Mouse (Mus musculus): ENCODE data around the gene Olfr441.
"Not testable (repeated sequence)": the region's sequence is repeated elsewhere in the genome, so short reads cannot be mapped to it uniquely, and the experiment has no call there.

Gene Olfr441

GRCm38 (mm10) chr6:43106069-43106468 lies at the start of gene Olfr441:
Gene Olfr441, plus strand, starts transcription at chr6:43106369.
- DNase-seq (ENCODE audit: low spot score in 2 of 2) = not testable (repeated sequence)

GRCm38 (mm10) chr6:43078750-43079149 lies 27.4 kb upstream of the Olfr441 start:
- DNase-seq (ENCODE audit: low spot score in 2 of 2) = no peak

- not testable (repeated sequence) for DNase-seq (ENCODE audit: low spot score in 2 of 2)
These were observed 24.8 kb upstream of the Olfr441 start for GRCm38 (mm10) chr6:43081405-43081804.

GRCm38 (mm10) chr6:43146267-43146666 lies 40.1 kb downstream of the Olfr441 start, which contains the start of gene Olfr237-ps1:
Gene Olfr237-ps1, plus strand, starts transcription at chr6:43146567.
- DNase-seq (ENCODE audit: low spot score in 2 of 2) = not testable (repeated sequence)

GRCm38 (mm10) chr6:43159502-43159901 lies 53.3 kb downstream of the Olfr441 start:
- DNase-seq (ENCODE audit: low spot score in 2 of 2) = no peak

- no peak for DNase-seq (ENCODE audit: low spot score in 2 of 2)
These were observed 56.8 kb downstream of the Olfr441 start, which contains the start of gene Olfr437 for GRCm38 (mm10) chr6:43162982-43163381. Gene Olfr437, plus strand, starts transcription at chr6:43163282.

- DNase-seq (ENCODE audit: low spot score in 2 of 2) = no peak
These were observed 61.1 kb downstream of the Olfr441 start for GRCm38 (mm10) chr6:43167246-43167645.
